Mouse (Mus musculus) limb, embryonic 14.5 days (tissue): ENCODE data around the gene Trib3. TPM values are rescaled to one million over a fixed set of nuclear protein-coding genes. Genes with fewer than 3 reads are reported as not detected.
A peak's percentile ranks its signal among the peaks of the same experiment; 100 is the strongest.

Experiments
- ATAC-seq: fragments of 200-750 bp; cut with Nextera tagmentation; 2 replicates; pipeline ENCODE4 v1.8.0; 2017; ENCODE audit warnings: low read depth, moderate number of reproducible peaks, moderate TSS enrichment; ENCODE audit not compliant: low FRiP score
- DNase-seq: peaks from one replicate; pipeline ENCODE4 v3.0.0-alpha.2; 2015; ENCODE audit warnings: low spot score
- H3K27ac ChIP-seq: fragments of 300-500 bp; sonication (generic); replicated peaks from 2 replicates; pipeline ENCODE4 v1.5.1; 2014; ENCODE audit warnings: low read depth, mild to moderate bottlenecking, low read length, moderate library complexity, mixed read lengths
- H3K27me3 ChIP-seq: fragments of 300-500 bp; sonication (generic); 2 replicates; pipeline ENCODE4 v1.6.1; 2014; ENCODE audit warnings: low read length, mixed read lengths; ENCODE audit not compliant: control insufficient read depth, insufficient read depth
- H3K36me3 ChIP-seq: fragments of 300-500 bp; sonication (generic); 2 replicates; pipeline ENCODE4 v1.6.1; 2014; ENCODE audit warnings: mild to moderate bottlenecking, low read length, moderate library complexity, mixed read lengths; ENCODE audit not compliant: control insufficient read depth, insufficient read depth
- H3K4me1 ChIP-seq: fragments of 300-500 bp; sonication (generic); 2 replicates; pipeline ENCODE4 v1.6.1; 2014; ENCODE audit warnings: antibody characterized with exemption, low read length, mixed read lengths; ENCODE audit not compliant: control insufficient read depth, insufficient read depth
- H3K4me2 ChIP-seq: fragments of 300-500 bp; sonication (generic); replicated peaks from 2 replicates; pipeline ENCODE4 v1.6.1; 2014; ENCODE audit warnings: low read depth, mild to moderate bottlenecking, low read length, moderate library complexity; ENCODE audit not compliant: severe bottlenecking
- H3K4me3 ChIP-seq: fragments of 300-500 bp; sonication (generic); replicated peaks from 2 replicates; pipeline ENCODE4 v1.5.1; 2014; ENCODE audit warnings: low read length
- H3K9ac ChIP-seq: fragments of 300-500 bp; sonication (generic); 2 replicates; pipeline ENCODE4 v1.6.1; 2014; ENCODE audit warnings: mild to moderate bottlenecking, low read depth, low read length, moderate library complexity; ENCODE audit not compliant: severe bottlenecking
- H3K9me3 ChIP-seq: fragments of 300-500 bp; sonication (generic); 2 replicates; pipeline ENCODE4 v1.6.1; 2016; ENCODE audit warnings: low read length; ENCODE audit not compliant: control insufficient read depth
- POLR2A ChIP-seq: fragments of 200-500 bp; IDR thresholded peaks from 2 replicates; pipeline ENCODE4 v1.8.0; 2012; ENCODE audit warnings: inconsistent platforms, mild to moderate bottlenecking, moderate library complexity, borderline replicate concordance; ENCODE audit not compliant: insufficient read depth, insufficient read length; ENCODE audit errors: extremely low read depth
- WGBS: fragments of 180-500 bp; shearing (Covaris S2); extraction: QIAGEN DNeasy Blood & Tissue Kit; methylation state at CpG from one replicate; pipeline ENCODE4 v1.1.7; 2014; 5-methylcytosine and 5-hydroxymethylcytosine counted together
- polyA plus RNA-seq, 2 experiments: library from polyadenylated mRNA; depleted of rRNA in 1 of 2; stranded (reverse) in 1 of 2; unstranded in 1 of 2; fragments of >200 nt; fragmentation: Nextera tagmentation in 1 of 2; extraction: Ambion mirVana in 1 of 2; gene quantifications; 2 replicates each; pipeline versions ENCODE4 v1.2.1 to v1.2.3; 2012 to 2014

Gene Trib3
- polyA plus RNA-seq, 2 experiments: 0.99 to 1.4 TPM

- H3K9ac ChIP-seq: no peak overlapping the region
- no peak overlapping the region for H3K4me2 ChIP-seq
- no peak overlapping the region for H3K27ac ChIP-seq
- no peaks in the 10 kb centered on the region for H3K27me3 ChIP-seq
- ATAC-seq (no peak), DNase-seq (no peak)
- H3K36me3 ChIP-seq: peaks cover 74% of the 10 kb centered on the region
- H3K4me3 ChIP-seq: no peak overlapping the region
- TF ChIP-seq POLR2A: no peak
- WGBS: 97% methylated on average over 6 of the region's 6 CpGs
- no peaks in the 10 kb centered on the region for H3K4me1 ChIP-seq
- H3K9me3 ChIP-seq: no peaks in the 10 kb centered on the region
Measured at GRCm38 (mm10) chr2:152305480-152305879, 38.4 kb downstream of the Trib3 start.

GRCm38 (mm10) chr2:152303781-152304180 lies 40.1 kb downstream of the Trib3 start:
- 60% methylated on average over 5 of the region's 5 CpGs for WGBS
- no peaks in the 10 kb centered on the region for H3K27me3 ChIP-seq
- no peak for TF ChIP-seq POLR2A
- DNase-seq (no peak), ATAC-seq (no peak; the same call in 1 of the 2 replicates)
- H3K9ac ChIP-seq: no peak overlapping the region
- no peak overlapping the region for H3K27ac ChIP-seq
- no peak overlapping the region for H3K4me3 ChIP-seq
- peaks cover 59% of the 10 kb centered on the region for H3K36me3 ChIP-seq
- H3K9me3 ChIP-seq: no peaks in the 10 kb centered on the region
- no peaks in the 10 kb centered on the region for H3K4me1 ChIP-seq
- H3K4me2 ChIP-seq: no peak overlapping the region

GRCm38 (mm10) chr2:152302862-152303261 lies 41.0 kb downstream of the Trib3 start:
- no peak for ATAC-seq
- H3K36me3 ChIP-seq: peaks cover 50% of the 10 kb centered on the region

GRCm38 (mm10) chr2:152294541-152294940 lies 49.3 kb downstream of the Trib3 start:
- H3K27ac ChIP-seq: no peak overlapping the region
- peak overlapping the region; percentile 83 for H3K4me2 ChIP-seq
- ATAC-seq: no peak
- 31% methylated on average over 5 of the region's 5 CpGs for WGBS
- no peak for DNase-seq
- H3K36me3 ChIP-seq: 0 out of 2 replicates have a peak, but pooled peaks cover 8% of the 10 kb centered on the region
- no peak for TF ChIP-seq POLR2A
- no peaks in the 10 kb centered on the region for H3K27me3 ChIP-seq
- H3K4me1 ChIP-seq: peaks cover 13% of the 10 kb centered on the region
- peak overlapping the region; percentile 84 for H3K9ac ChIP-seq
- H3K4me3 ChIP-seq: peak overlapping the region; percentile 79
- no peaks in the 10 kb centered on the region for H3K9me3 ChIP-seq

More at GRCm38 (mm10) chr2:152302862-152303261, 41.0 kb downstream of the Trib3 start:
- Histone ChIP-seq H3K9ac (no peak overlapping the region), H3K27ac (no peak overlapping the region), H3K27me3 (no peaks in the 10 kb centered on the region), H3K9me3 (no peaks in the 10 kb centered on the region), H3K4me2 (no peak overlapping the region), H3K4me3 (no peak overlapping the region), H3K4me1 (no peaks in the 10 kb centered on the region)
- no peak for DNase-seq
- TF ChIP-seq POLR2A: no peak
- 81% methylated on average over 2 of the region's 2 CpGs for WGBS

GRCm38 (mm10) chr2:152293727-152294475 lies 49.9 kb downstream of the Trib3 start, which contains the start of gene Tbc1d20:
Gene Tbc1d20 (plus strand): TSS chr2:152293828.
- WGBS: under 1% methylated on average over 37 of the region's 70 CpGs

More at GRCm38 (mm10) chr2:152293727-152294475, 49.9 kb downstream of the Trib3 start, which contains the start of gene Tbc1d20:
- Histone ChIP-seq H3K4me1 (peaks cover 13% of the 10 kb centered on the region), H3K4me2 (peak within 1 kb of the TSS; percentile 83), H3K27me3 (no peaks in the 10 kb centered on the region), H3K27ac (peak within 1 kb of the TSS; percentile 74), H3K36me3 (0 out of 2 replicates have a peak, but pooled peaks cover 8% of the 10 kb centered on the region), H3K9me3 (no peaks in the 10 kb centered on the region), H3K9ac (peak within 1 kb of the TSS; percentile 84), H3K4me3 (peak within 1 kb of the TSS; percentile 79)
- peak; percentile 97 for ATAC-seq
- peak; percentile 86 for DNase-seq
- peak; percentile 90; the same call in 1 of the 2 replicates for TF ChIP-seq POLR2A
